Mouse (Mus musculus): ENCODE data around the gene Kazn. TPM values are rescaled to one million over a fixed set of nuclear protein-coding genes. Genes with fewer than 3 reads are reported as not detected.

The Kazn gene
- total RNA-seq, 2 experiments from 2014 or later, result 7.5 to 7.7 TPM

- DNase-seq, result no peak
Measured at GRCm38 (mm10) chr4:142242164-142242563, 3.0 kb upstream of the Kazn start.

- DNase-seq, result no peak
Measured at GRCm38 (mm10) chr4:142240874-142241273, 1.7 kb upstream of the Kazn start.

DNA sequence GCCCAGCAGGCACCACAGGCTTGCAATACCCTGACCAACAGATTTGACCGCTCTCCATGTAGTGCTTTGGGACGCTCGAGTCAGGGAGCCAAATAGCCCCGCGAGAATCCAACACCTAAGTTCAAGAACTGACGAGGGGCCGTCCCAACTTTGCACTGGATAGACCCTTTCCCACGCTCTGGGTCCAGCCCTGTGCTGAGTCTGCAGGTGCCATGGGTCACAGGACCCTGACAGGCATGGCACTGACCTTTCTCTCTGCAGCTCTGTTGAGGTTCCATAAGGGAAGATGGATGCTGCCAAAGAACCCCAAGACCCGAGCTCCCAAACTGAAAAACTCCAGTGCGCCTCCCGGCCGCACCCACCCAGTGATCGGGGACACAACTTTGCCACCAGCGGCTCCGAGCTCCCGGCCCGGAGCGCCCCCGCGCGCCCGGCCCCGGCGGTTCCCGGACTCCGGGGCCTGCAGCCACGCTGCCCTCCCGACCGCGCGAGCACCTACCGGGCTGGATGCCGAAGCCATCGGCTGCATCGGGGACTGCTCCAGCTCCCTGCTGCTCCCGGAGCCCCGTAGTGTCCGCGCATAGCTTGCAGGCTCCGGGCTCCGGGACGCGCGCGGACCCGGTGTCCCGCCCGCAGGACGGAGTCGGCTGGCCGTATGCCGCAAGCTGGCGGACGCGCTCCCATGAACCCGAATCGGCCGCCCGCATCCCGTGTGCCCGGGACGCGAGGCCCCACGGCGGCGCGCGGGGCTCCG lies 538 bp downstream of the Kazn start:
- DNase-seq, result peak; percentile 74

DNA sequence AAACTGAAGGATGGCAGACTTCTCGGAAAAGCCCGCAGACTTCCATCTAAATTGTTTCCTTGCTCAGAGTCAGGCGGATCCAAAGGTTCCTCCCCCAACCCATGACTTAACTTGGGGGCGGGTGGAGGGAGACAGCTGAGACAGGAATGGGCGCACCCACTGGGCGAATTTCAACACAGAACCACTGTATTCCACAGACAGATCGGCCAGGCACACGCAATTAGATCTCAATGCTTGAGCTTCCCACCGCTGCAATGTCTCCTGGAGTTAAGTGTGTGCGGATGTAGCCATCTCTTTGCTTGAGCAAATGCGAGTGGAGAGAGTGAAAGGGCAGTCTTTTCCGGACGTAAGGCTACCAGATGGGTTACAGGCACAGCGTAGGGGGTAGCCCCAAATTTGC lies 1.2 kb downstream of the Kazn start:
- DNase-seq, result no peak

DNA sequence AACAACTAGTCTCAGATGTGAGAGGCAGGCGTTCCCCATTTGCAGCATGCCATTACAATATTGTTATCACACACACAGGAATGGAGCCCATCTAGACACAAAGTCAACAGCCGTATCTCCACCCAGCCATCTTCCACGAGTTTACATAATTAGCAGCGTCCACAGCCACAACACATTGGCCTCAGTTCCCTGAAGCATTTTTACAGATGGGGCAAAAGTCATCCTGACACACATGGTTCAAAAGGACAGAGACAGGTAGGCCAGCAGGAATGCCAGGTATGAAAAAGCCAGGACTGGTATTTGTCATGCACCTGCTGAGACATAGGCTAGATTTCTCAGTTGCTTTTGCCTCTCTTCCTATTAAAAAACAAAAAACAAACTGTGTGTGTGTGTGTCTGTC lies 2.5 kb downstream of the Kazn start:
- no peak for DNase-seq

DNA sequence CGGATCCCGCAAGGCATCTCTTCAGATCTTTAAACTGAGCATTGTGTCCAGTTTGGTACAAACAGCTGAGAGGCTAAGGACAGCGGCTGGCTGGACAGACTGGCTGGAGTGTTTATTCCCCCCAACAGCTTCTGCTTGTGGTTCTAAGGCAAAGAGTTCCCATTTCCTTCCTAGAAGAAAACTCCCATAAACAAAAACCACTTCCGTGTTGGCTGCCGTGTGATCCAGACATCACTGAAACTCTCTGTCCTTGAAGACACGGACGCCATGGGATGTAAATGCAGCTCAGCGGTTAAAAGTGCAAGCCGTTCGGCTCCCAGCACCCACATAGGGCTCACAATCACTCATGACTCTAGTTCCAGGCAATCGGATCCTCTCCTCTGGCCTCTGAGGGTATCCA lies 3.8 kb downstream of the Kazn start:
- no peak for DNase-seq

DNA sequence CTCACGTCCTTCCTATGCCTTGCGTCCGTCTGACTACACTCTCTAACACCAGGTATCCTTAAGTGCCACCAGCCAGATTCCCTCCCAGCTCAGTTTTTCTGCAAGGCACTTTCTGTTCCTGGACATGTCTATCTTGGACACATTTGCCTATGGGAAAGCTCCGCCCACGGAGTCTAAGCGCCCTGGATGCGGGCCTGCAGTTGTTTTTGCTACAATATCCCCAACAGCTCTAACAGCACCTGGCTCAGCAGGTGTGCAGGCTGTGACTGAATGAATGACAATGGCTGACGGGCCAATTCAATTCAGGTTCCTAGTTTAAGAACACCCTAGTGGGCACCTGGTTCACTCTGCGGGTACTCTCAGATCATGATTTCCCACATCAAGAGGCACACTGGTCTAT lies 4.4 kb downstream of the Kazn start:
- DNase-seq, result no peak

DNA sequence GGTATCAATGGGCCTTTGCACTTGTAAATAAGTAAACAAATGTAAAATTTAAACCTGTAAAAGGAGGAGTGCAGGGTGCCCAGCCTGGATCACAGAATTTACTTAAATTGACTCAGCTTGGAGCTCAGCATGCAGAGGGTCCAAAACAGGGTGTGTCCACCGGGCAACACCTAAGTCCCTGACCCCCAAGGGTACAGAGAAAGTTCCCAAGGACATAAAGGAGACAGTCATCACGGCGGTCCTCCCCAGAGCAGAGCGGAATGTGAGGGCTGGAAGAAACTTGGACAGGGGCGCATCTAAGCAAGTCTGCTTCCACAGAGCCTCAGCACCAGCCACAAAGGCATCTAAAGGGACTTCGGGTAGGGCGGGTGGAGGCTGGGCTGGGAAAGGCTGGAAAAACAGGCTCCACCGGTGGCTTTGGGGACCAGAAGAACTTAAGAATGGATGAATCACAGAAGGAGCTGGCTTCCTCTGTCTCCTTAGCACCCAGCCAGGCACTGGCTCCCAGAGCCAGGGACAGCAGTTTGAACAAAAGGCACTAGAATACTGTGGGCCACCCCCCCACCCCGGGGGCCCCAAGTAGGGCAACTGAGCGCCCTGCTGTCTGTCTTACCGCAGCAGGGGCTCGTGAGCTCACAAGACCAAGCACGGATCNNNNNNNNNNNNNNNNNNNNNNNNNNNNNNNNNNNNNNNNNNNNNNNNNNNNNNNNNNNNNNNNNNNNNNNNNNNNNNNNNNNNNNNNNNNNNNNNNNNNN lies 10.2 kb downstream of the Kazn start:
- no peak for DNase-seq

DNA sequence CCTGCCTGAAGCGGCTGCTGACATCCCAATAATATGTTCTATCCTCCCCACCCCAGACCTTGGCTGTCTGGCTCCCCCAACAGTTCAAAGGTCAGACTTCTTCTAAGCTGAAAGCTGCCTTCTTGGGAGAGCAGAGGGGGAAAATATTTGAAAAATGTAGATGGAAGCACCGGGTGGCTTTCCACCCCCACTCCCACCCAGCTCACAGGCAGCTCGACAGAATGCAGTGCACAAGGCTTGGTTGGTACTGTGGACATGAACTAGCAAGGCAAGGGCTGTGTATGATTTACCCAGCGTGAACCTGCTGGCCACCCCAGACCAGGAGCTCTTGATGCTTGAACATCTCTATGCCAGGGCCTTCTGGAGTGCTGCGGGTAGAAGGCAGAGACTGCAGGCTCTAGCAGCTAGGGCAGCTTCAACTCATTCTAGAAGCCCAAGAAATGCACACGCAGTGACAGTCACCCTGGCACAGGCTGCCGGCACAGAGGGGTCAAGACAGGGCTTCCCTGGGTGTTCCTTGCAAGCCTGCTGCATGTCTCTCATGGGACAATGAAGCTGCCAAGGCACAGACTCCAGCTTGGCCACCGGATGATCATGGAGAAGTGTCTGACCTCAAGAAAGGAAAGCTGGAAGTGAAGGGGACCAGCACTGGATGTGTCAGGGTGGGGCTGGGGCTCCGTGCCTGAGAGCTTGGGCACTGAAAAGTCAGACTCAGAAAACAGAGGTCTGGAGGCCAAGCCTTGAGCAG lies 15.1 kb downstream of the Kazn start:
- no peak for DNase-seq

DNA sequence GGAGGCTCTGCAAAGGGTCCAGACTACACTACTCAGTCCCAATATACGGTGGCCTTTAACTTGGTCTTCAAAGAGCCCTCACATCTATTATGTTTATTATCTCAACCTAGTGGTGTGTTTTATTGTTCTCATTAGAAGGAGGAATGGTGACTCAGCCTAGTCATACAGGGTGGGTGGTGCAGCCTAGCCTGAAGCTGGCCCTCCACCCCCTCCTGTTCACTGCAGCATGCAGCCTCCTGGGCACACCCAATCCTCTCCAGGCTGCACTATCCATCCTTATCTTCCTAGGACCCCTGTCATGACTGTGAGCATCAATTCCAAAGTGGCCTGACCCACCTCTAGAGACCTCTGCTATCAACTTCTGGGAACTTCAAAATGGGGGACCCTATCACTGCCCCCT lies 16.8 kb downstream of the Kazn start:
- DNase-seq, result no peak

- no peak for DNase-seq
Measured at GRCm38 (mm10) chr4:142221757-142222072, 17.5 kb downstream of the Kazn start.

GRCm38 (mm10) chr4:142221025-142221756 lies 18.0 kb downstream of the Kazn start:
- peak; percentile 43 for DNase-seq

GRCm38 (mm10) chr4:142218997-142219396 lies 20.2 kb downstream of the Kazn start:
- DNase-seq, result no peak

- no peak for DNase-seq
Measured at GRCm38 (mm10) chr4:142217048-142217447, 22.2 kb downstream of the Kazn start.

GRCm38 (mm10) chr4:142215760-142216159 lies 23.4 kb downstream of the Kazn start:
- DNase-seq, result no peak

DNA sequence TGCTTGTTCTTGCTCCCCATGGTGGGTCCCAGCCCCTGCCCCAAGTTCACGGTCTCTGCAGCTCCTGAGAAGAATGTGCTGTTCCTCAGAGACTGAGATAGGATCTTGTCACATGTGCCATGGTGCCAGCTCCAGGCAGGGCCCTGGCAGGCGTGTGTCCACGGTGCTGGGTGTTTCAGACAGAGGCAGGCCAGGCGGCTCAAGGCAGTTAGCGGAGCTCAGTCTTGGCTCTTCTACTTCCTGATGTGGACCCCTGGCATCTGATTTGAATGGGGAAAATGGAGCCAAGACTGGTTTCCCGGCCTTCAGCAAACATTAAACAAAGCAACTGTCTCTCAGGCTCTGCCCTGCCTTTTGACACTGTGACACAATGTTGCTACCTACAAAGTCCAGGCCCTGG lies 24.7 kb downstream of the Kazn start:
- DNase-seq, result peak; percentile 18

DNA sequence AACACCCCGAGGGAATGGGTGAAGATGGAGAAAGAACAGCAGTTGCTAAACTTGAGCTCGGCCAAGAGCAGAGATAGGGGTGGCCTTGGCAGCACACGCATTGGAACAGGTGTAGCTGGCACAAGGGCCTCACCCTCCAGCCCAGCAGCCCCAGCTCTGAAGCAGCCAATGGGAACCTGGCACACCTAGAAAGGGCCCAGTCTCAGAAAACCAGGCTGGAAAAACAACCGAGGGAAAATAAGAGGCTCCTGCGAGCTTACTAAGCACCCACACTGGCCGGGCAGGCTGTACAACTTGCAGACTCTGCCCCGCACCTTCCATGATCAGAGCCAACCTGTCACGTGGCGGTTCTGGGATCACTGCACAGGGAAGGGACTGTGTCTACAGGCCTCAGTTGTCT lies 26.8 kb downstream of the Kazn start:
- DNase-seq, result no peak

- DNase-seq, result peak; percentile 49
Measured at GRCm38 (mm10) chr4:142209884-142210283, 29.3 kb downstream of the Kazn start.

GRCm38 (mm10) chr4:142209476-142209875 lies 29.7 kb downstream of the Kazn start:
- DNase-seq, result no peak

DNA sequence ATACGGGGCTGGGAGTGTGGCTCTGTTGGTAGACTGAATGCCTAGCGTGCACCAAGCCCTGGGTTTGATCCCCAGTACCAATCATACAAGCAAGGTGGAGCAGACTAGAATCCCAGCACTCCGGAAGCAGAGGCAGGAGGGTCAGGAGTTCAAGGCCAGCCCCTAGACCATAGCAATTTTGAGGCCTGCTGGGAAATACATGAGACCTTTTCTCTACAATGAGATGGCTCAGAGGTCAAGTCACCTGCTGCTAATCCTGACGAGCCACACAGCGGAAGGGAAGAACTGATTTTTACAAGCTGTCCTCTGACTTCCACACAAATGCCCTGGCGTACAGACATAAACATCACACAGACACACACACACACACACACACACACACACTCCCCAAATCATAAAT lies 33.5 kb downstream of the Kazn start:
- DNase-seq, result no peak

DNA sequence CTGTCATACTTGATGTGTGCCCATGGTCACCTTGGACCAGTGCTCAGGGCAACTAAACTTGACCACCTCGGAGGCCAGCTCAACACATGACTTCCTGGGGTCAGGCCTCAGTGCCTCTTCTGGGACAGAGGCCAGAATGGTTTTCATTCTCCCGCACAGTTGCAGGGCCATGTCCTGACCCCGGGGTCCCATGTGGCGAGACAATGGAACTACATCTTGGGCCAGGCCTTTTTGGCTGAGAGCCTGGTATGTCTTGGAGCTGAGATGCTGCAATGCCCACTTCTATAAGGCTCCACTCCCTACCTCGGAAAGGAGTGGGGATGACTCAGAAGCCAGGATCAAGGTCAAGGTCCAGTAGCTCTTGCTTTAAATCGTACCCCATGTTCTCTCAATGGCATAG lies 42.6 kb downstream of the Kazn start:
- DNase-seq, result peak; percentile 47

DNA sequence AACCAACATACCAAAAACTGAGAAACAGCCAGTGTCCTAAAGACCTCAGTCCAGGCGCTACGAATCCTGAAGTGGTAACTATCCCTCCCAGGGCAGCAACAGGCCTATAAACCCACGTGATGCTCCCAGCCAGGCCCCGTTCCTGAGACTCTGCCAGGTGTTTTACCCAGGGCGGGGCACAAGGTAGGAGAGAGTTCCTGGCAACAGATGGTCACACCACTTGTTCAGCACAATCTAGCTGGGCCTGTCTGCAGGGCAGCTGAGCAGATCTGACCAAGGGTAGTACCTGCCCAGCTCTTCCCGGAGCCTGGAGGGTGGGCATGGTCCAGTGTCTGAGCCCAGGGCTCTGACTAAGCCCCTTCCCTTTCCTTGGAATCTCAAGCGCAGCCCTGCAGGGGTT lies 45.4 kb downstream of the Kazn start:
- no peak for DNase-seq

GRCm38 (mm10) chr4:142193151-142193578 lies 46.0 kb downstream of the Kazn start:
- no peak for DNase-seq
